Mouse (Mus musculus): ENCODE data around the gene Syne3.

DNA sequence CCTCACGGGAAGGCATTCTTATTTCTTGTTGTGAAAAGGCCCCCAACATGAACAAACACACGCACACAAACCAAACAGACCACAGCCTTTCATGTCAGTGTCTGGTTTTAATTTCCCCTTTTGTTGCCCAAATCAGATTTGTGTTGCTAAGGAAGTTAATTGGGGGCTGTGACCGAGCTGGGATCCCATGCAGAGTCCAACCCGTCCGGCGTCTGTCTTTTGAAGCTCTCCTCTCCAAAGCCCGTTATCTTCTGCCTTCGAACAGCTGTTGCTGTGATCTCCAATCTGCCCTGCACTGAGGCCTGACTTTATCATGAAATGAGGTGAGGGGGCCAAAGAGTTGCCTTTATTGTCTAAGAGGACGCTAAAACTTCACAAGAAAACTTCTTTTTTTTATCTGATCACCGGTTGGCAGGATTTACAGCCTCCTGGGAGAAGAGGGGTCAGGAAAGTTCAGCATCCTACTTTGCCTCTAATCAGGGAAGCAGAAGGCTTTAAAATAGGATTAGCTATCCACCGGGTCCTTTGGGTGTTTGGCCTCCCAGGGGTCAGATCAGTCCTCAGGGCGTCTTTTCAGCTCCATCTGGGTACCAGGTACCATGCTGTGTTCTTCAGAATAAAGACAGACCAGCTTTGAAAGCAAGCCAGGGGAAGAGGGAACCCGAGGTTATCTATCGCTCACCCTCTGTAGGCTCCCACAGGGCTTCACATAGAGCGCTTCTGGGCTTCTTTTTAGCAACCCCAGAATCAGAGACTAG is 101.4 kb downstream of the Syne3 start:
- no peak for TF ChIP-seq CTCF (IDR thresholded peaks at IDR 0.05; ENCODE audit: borderline replicate concordance, control insufficient read depth, extremely low read depth, insufficient read depth, low read length, poor library complexity)
- no peak for TF ChIP-seq POLR2A (IDR thresholded peaks at IDR 0.05; ENCODE audit: control insufficient read depth, extremely low read depth, insufficient read depth, low read length, poor library complexity)

Data from thymus, adult 2 months (tissue).